Mouse (Mus musculus) MEL (cell line): ENCODE data around the gene Bicd2.

Experiments
- CTCF ChIP-seq, 3 experiments: IDR thresholded peaks in 2 of 3; conservative IDR thresholded peaks in 1 of 3; 2 replicates each; pipeline ENCODE4 v1.5.1; 2011 to 2012; ENCODE audit warnings: low read length in 3 of 3, low read depth in 2 of 3, mild to moderate bottlenecking in 2 of 3, improper control_type of control experiment in 1 of 3, inconsistent platforms in 1 of 3, mixed read lengths in 1 of 3, moderate library complexity in 1 of 3; ENCODE audit not compliant: control insufficient read depth in 1 of 3, insufficient read depth in 1 of 3, poor library complexity in 1 of 3, severe bottlenecking in 1 of 3
- EP300 ChIP-seq, 2 experiments: IDR thresholded peaks; 2 replicates each; pipeline ENCODE4 v1.6.1; 2011; ENCODE audit warnings: improper control_type of control experiment in 2 of 2, low read length in 2 of 2, low read depth in 1 of 2, mild to moderate bottlenecking in 1 of 2
- GABPA ChIP-seq: IDR thresholded peaks from 2 replicates; pipeline ENCODE4 v1.6.1; 2012; ENCODE audit warnings: low read depth, mild to moderate bottlenecking, inconsistent platforms, low read length, improper control_type of control experiment, moderate library complexity
- MAFK ChIP-seq: IDR thresholded peaks from 2 replicates; pipeline ENCODE4 v1.6.1; 2011; ENCODE audit warnings: low read depth, mild to moderate bottlenecking, low read length, improper control_type of control experiment, borderline replicate concordance
- MAX ChIP-seq: IDR thresholded peaks from 2 replicates; pipeline ENCODE4 v1.6.1; 2011; ENCODE audit warnings: low read length, improper control_type of control experiment
- MAZ ChIP-seq: IDR thresholded peaks from 2 replicates; pipeline ENCODE4 v1.6.1; 2012; ENCODE audit warnings: low read depth, mild to moderate bottlenecking, inconsistent platforms, low read length, improper control_type of control experiment
- MYB ChIP-seq: IDR thresholded peaks from 2 replicates; pipeline ENCODE4 v1.6.1; 2011; ENCODE audit warnings: mild to moderate bottlenecking, low read depth, low read length, improper control_type of control experiment
- POLR2A ChIP-seq, 2 experiments: IDR thresholded peaks; 2 replicates each; pipeline ENCODE4 v1.6.1; 2011 to 2012; ENCODE audit warnings: low read length in 2 of 2, mild to moderate bottlenecking in 2 of 2, control low read depth in 1 of 2, improper control_type of control experiment in 1 of 2, low read depth in 1 of 2, moderate library complexity in 1 of 2; ENCODE audit not compliant: control insufficient read depth in 1 of 2, insufficient read depth in 1 of 2, poor library complexity in 1 of 2
- POLR2AphosphoS2 ChIP-seq: IDR thresholded peaks from 2 replicates; pipeline ENCODE4 v1.6.1; 2011; ENCODE audit warnings: low read length, improper control_type of control experiment
- TAL1 ChIP-seq: IDR thresholded peaks from 2 replicates; pipeline ENCODE4 v1.6.1; 2012; ENCODE audit warnings: mild to moderate bottlenecking, inconsistent platforms, low read length, moderate library complexity, mixed read lengths
- TCF12 ChIP-seq: IDR thresholded peaks from 2 replicates; pipeline ENCODE4 v1.6.1; 2014; ENCODE audit warnings: low read depth, mild to moderate bottlenecking, inconsistent platforms, low read length, improper control_type of control experiment, moderate library complexity
- UBTF ChIP-seq: IDR thresholded peaks from 2 replicates; pipeline ENCODE4 v1.6.1; 2012; ENCODE audit warnings: low read depth, mild to moderate bottlenecking, inconsistent platforms, low read length, improper control_type of control experiment, moderate library complexity, borderline replicate concordance; ENCODE audit not compliant: insufficient read depth
- USF1 ChIP-seq: IDR thresholded peaks from 2 replicates; pipeline ENCODE4 v1.6.1; 2014; ENCODE audit warnings: low read depth, mild to moderate bottlenecking, inconsistent platforms, low read length, improper control_type of control experiment, moderate library complexity
- ZC3H11A ChIP-seq: IDR thresholded peaks from 2 replicates; pipeline ENCODE4 v1.6.1; 2012; ENCODE audit warnings: low read depth, mild to moderate bottlenecking, inconsistent platforms, low read length, improper control_type of control experiment

DNA sequence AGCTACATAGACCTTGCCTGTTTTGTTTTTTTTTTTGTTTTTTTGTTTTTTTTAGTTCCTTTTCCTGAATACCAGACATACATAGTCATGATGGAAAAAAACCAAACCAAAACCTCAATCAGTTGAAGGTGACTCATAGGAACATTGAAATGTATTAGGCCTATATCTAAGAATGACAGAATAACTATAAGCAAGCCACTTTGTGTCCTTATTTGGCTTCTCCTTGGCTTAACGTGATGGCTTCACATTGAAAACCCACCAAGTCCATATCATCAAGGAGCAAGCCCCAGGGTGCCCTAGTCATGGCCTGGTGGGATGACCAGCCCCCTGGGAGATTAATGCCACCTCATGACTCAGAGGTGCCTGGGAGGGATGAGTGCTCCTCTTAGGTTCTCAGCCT, 40.6 kb upstream of the Bicd2 start:
- TF ChIP-seq POLR2AphosphoS2 (no peak), TAL1 (no peak), POLR2A (IDR thresholded peaks at IDR 0.05; ENCODE audit: control insufficient read depth in 1 of 2, insufficient read depth in 1 of 2, low read depth in 1 of 2, low read length in 2 of 2, poor library complexity in 1 of 2) (no peak), USF1 (no peak), UBTF (no peak), MAZ (no peak), TCF12 (no peak), CTCF (IDR thresholded peaks at IDR 0.05 in 2 of 3, conservative IDR thresholded peaks at IDR 0.05 in 1 of 3; ENCODE audit: control insufficient read depth in 1 of 3, insufficient read depth in 1 of 3, low read depth in 2 of 3, low read length in 3 of 3, poor library complexity in 1 of 3, severe bottlenecking in 1 of 3) (no peak), ZC3H11A (no peak), MYB (no peak), MAX (no peak), EP300 (IDR thresholded peaks at IDR 0.05; ENCODE audit: low read depth in 1 of 2, low read length in 2 of 2) (no peak), MAFK (no peak), GABPA (no peak)
